Mouse (Mus musculus) CH12.LX (cell line): ENCODE measurements around the gene Klhl3.

Experiments
- CHD2 ChIP-seq: IDR thresholded peaks from 2 replicates; pipeline ENCODE4 v1.6.1; 2011; ENCODE audit warnings: low read length, improper control_type of control experiment
- CTCF ChIP-seq, 2 experiments: IDR thresholded peaks in 1 of 2; conservative IDR thresholded peaks in 1 of 2; 2 replicates each; pipeline ENCODE4 v1.5.1; 2011 to 2012; ENCODE audit warnings: low read depth in 2 of 2, low read length in 2 of 2, improper control_type of control experiment in 1 of 2, inconsistent platforms in 1 of 2, mild to moderate bottlenecking in 1 of 2, moderate library complexity in 1 of 2
- EP300 ChIP-seq: IDR thresholded peaks from 2 replicates; pipeline ENCODE4 v1.6.1; 2011; ENCODE audit warnings: low read length, improper control_type of control experiment
- MYC ChIP-seq: IDR thresholded peaks from 2 replicates; pipeline ENCODE4 v1.6.1; 2011; ENCODE audit warnings: low read depth, mild to moderate bottlenecking, improper control_type of control experiment, low read length
- NELFE ChIP-seq: IDR thresholded peaks from 2 replicates; pipeline ENCODE4 v1.6.1; 2011; ENCODE audit warnings: low read depth, low read length, improper control_type of control experiment
- POLR2A ChIP-seq: IDR thresholded peaks from 2 replicates; pipeline ENCODE4 v1.6.1; 2011; ENCODE audit warnings: low read depth, mild to moderate bottlenecking, improper control_type of control experiment, low read length
- TCF12 ChIP-seq: IDR thresholded peaks from 2 replicates; pipeline ENCODE4 v1.6.1; 2014; ENCODE audit warnings: low read depth, mild to moderate bottlenecking, inconsistent platforms, low read length, improper control_type of control experiment

DNA sequence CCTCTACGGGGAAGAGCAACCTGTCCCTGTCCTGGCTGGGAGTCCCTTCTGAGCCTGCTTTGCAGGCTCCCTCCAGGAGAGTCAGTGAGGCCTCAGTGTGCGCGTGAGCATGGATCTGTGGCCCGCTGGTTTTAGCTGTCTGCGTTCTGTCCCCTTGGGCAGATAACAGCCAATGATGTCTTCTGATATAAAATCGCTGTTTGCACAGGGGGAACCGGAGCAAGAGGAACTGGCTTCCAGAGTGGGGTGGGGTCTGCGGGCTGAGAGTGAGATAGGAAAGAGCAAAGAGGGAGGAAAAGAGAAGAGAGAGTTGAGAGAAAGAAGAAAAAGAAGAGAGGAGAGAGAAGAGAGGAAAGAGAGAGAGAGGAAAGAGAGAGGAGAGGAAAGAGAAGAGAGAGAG, 43.6 kb upstream of the Klhl3 start:
- no peak for TF ChIP-seq POLR2A
- TF ChIP-seq EP300: no peak
- TF ChIP-seq MYC: no peak
- no peak for TF ChIP-seq CHD2
- no peak for TF ChIP-seq CTCF (conservative IDR thresholded peaks at IDR 0.05 in 1 of 2, IDR thresholded peaks at IDR 0.05 in 1 of 2; ENCODE audit: low read depth in 2 of 2, low read length in 2 of 2)
- TF ChIP-seq NELFE: no peak
- TF ChIP-seq TCF12: no peak
